Comparison of ENCODE assay signal across 9 mouse cellular contexts in genomic region chr11:101175636-101176116, GRCm38 (mm10). TPM values are rescaled to one million over a fixed set of nuclear protein-coding genes. Genes with fewer than 3 reads are reported as not detected.
DNase-seq lines count a peak whose midpoint lies in the region; ATAC-seq and TF ChIP-seq lines count a peak whose summit lies in the region.
"Had no signal": no experiment of that assay in that cellular context is flagged by ENCODE, and none has a peak within 500 bp of the region (broad histone marks: within the 10 kb centered on the region; RNA-seq: fewer than 3 reads in every experiment).

No protein-coding gene starts in this region.

- no peak overlapping the region for H3K27ac ChIP-seq in heart, embryonic 15.5 days
- no peak overlapping the region for H3K27ac ChIP-seq in liver, postnatal 0 days (ENCODE audit: low read depth)

- peaks cover 62% of the 10 kb centered on the region for H3K4me1 ChIP-seq in heart, embryonic 15.5 days (replicated peaks)
- peaks cover 38% of the 10 kb centered on the region for H3K4me1 ChIP-seq in liver, postnatal 0 days (ENCODE audit: insufficient read depth)

- 14% methylated on average over 11 of the region's 11 CpGs for WGBS in heart, embryonic 15.5 days
- WGBS in liver, postnatal 0 days (ENCODE audit: insufficient replicate concordance), result 8% methylated on average over 11 of the region's 11 CpGs

- TF ChIP-seq EP300 in liver, postnatal 0 days (IDR thresholded peaks at IDR 0.05; ENCODE audit: low read depth), result no peak

- peak overlapping the region; percentile 38 for H3K4me3 ChIP-seq in heart, embryonic 15.5 days
- peak overlapping the region; percentile 13; the same call in 1 of the 2 replicates for H3K4me3 ChIP-seq in liver, postnatal 0 days (ENCODE audit: low read depth, low read length)

- peak overlapping the region; percentile 71 for H3K4me2 ChIP-seq in heart, embryonic 15.5 days
- H3K4me2 ChIP-seq in liver, postnatal 0 days (ENCODE audit: low read depth, low read length), result peak overlapping the region; percentile 59

- TF ChIP-seq CTCF in liver, postnatal 0 days (IDR thresholded peaks at IDR 0.05; ENCODE audit: low read depth), result no peak

- no peaks in the 10 kb centered on the region for H3K36me3 ChIP-seq in heart, embryonic 15.5 days
- H3K36me3 ChIP-seq in liver, postnatal 0 days (replicated peaks; ENCODE audit: insufficient read depth, low read length), result no peaks in the 10 kb centered on the region

- H3K27me3 ChIP-seq in heart, embryonic 15.5 days, result peaks cover 37% of the 10 kb centered on the region
- H3K27me3 ChIP-seq in liver, postnatal 0 days (ENCODE audit: insufficient read depth, low read length), result peaks cover 70% of the 10 kb centered on the region

- ATAC-seq in heart, embryonic 15.5 days (replicated peaks; ENCODE audit: insufficient number of reproducible peaks, insufficient read depth, low FRiP score, low read depth), result no peak
- ATAC-seq in liver, postnatal 0 days, result no peak

- peak; percentile 54 to 63 for DNase-seq in left cerebral cortex, adult 18-20 months (ENCODE audit: low spot score in 2 of 2)
- DNase-seq in left cerebral cortex, adult 8-10 months (ENCODE audit: low spot score in 2 of 2), result no peak
- DNase-seq in cerebellum, adult 9-10 months, result peak; percentile 87
- DNase-seq in liver, postnatal 0 days, result no peak
- no peak for DNase-seq in ovary, adult 18-20 months (ENCODE audit: low spot score)
- no peak for DNase-seq in ovary, postnatal 10 days (ENCODE audit: low spot score)
- no peak for DNase-seq in gastrocnemius, postnatal 10 days

- H3K9me3 ChIP-seq in heart, embryonic 15.5 days (replicated peaks), result no peaks in the 10 kb centered on the region
- H3K9me3 ChIP-seq in liver, postnatal 0 days (ENCODE audit: low read length), result no peaks in the 10 kb centered on the region

- H3K9ac ChIP-seq in heart, embryonic 15.5 days, result 0 out of 2 replicates have a peak overlapping the region, but pooled peaks have one; percentile 13
- no peak overlapping the region for H3K9ac ChIP-seq in liver, postnatal 0 days (replicated peaks)

RNA-seq across cellular contexts. Expression of gene Ccr10, which starts 0.4 kb away (rescaled TPM):
- under 1 TPM in 1 of 2 experiments, not detected in 1; 0.28 TPM for total RNA-seq in left cerebral cortex, adult 18-20 months (2021)
- under 1 TPM in 2 of 4 experiments, not detected in 2; 0.18 to 0.34 TPM for total RNA-seq in left cerebral cortex, adult 8-10 months (2022)
- polyA plus RNA-seq in heart, embryonic 15.5 days (2015; fragmentation: Nextera tagmentation; extraction: Ambion mirVana), result 0.28 and 0.38 TPM in 2 replicates
- 0.09 TPM in 2 replicates for polyA plus RNA-seq in liver, postnatal 0 days (2015; fragmentation: Nextera tagmentation; extraction: Ambion mirVana)
- not detected for total RNA-seq in gastrocnemius, postnatal 10 days (2021)
- total RNA-seq: liver, adult 2 months had no signal

RNA-seq across cellular contexts. Expression of gene Plekhh3, which starts 4.5 kb away (rescaled TPM):
- 10 to 100 TPM; 14.2 to 16.7 TPM for total RNA-seq in left cerebral cortex, adult 18-20 months (2021)
- total RNA-seq in left cerebral cortex, adult 8-10 months (2022), result 10 to 100 TPM; 13.5 to 15.9 (median 15.3) TPM
- 10.5 and 13.6 TPM in 2 replicates for polyA plus RNA-seq in heart, embryonic 15.5 days (2015; fragmentation: Nextera tagmentation; extraction: Ambion mirVana)
- polyA plus RNA-seq in liver, postnatal 0 days (2015; fragmentation: Nextera tagmentation; extraction: Ambion mirVana), result 1.6 and 3.4 TPM in 2 replicates
- 10 to 100 TPM; 33.2 to 36.7 TPM for total RNA-seq in gastrocnemius, postnatal 10 days (2021)

RNA-seq across cellular contexts. Expression of gene Cntnap1, which starts 5.4 kb away (rescaled TPM):
- total RNA-seq in left cerebral cortex, adult 18-20 months (2021), result 100 to 1,000 TPM; 158 to 160 TPM
- total RNA-seq in left cerebral cortex, adult 8-10 months (2022), result 100 to 1,000 TPM; 173 to 184 (median 176) TPM
- polyA plus RNA-seq in heart, embryonic 15.5 days (2015; fragmentation: Nextera tagmentation; extraction: Ambion mirVana), result 0.50 and 0.85 TPM in 2 replicates
- polyA plus RNA-seq in liver, postnatal 0 days (2015; fragmentation: Nextera tagmentation; extraction: Ambion mirVana), result 1.4 and 1.5 TPM in 2 replicates
- total RNA-seq in gastrocnemius, postnatal 10 days (2021), result 1 to 10 TPM; 4.2 to 4.3 TPM

RNA-seq across cellular contexts. Expression of gene Tubg2, which starts 20.0 kb away (rescaled TPM):
- total RNA-seq in left cerebral cortex, adult 18-20 months (2021), result 10 to 100 TPM; 48.6 to 54.5 TPM
- 10 to 100 TPM; 53.1 to 58.8 (median 56.7) TPM for total RNA-seq in left cerebral cortex, adult 8-10 months (2022)
- 2.7 and 3.4 TPM in 2 replicates for polyA plus RNA-seq in heart, embryonic 15.5 days (2015; fragmentation: Nextera tagmentation; extraction: Ambion mirVana)
- polyA plus RNA-seq in liver, postnatal 0 days (2015; fragmentation: Nextera tagmentation; extraction: Ambion mirVana), result 0.12 and 0.22 TPM in 2 replicates
- total RNA-seq in gastrocnemius, postnatal 10 days (2021), result 1 to 10 TPM; 5.5 to 6.3 TPM
- total RNA-seq: liver, adult 2 months had no signal

RNA-seq across cellular contexts. Expression of gene Ezh1, which starts 50.6 kb away (rescaled TPM):
- 10 to 100 TPM; 55.7 to 62.7 TPM for total RNA-seq in left cerebral cortex, adult 18-20 months (2021)
- total RNA-seq in left cerebral cortex, adult 8-10 months (2022), result 10 to 100 TPM; 62.4 to 63.9 (median 63.7) TPM
- polyA plus RNA-seq in heart, embryonic 15.5 days (2015; fragmentation: Nextera tagmentation; extraction: Ambion mirVana), result 13.3 and 15.0 TPM in 2 replicates
- polyA plus RNA-seq in liver, postnatal 0 days (2015; fragmentation: Nextera tagmentation; extraction: Ambion mirVana), result 4.2 and 5.0 TPM in 2 replicates
- 10 to 100 TPM; 17.2 to 17.7 TPM for total RNA-seq in gastrocnemius, postnatal 10 days (2021)

Comparison
In these comparisons a context has a peak if more than half of its experiments do, and no peak if none do; other contexts are left out.
1. DNase-seq: peak in left cerebral cortex, adult 18-20 months (2 of 2) and cerebellum, adult 9-10 months (single experiment); none in left cerebral cortex, adult 8-10 months (0 of 2), liver, postnatal 0 days (single experiment), ovary, adult 18-20 months (single experiment), ovary, postnatal 10 days (single experiment) and gastrocnemius, postnatal 10 days (single experiment).
2. RNA of gene Cntnap1, which starts 5.4 kb away (total RNA-seq): 173 to 184 TPM in left cerebral cortex, adult 8-10 months and 158 to 160 TPM in left cerebral cortex, adult 18-20 months; 4.2 to 4.3 TPM in gastrocnemius, postnatal 10 days; every median in the first group is over 10 times any median in the second.